Mouse (Mus musculus): ENCODE measurements around the gene Col17a1.

Gene Col17a1

DNA sequence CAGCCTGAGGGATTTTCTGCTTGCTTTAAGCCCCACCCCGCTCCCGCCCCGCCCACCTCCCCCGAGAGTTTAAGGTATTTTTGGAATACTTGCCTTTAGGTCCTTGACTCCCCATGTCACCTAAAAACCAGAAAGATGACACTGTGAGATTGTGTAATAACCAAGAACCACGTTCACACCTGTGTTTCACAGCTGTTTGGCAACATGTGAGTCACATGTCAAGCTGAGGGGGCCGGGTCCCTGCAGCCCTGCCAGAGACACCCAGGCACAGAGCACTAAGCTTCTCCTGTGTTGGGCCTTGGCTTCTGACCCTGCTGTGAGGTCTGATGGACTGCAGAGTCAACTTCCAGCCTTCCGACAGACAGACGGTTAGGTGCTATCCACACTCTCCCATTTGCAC lies 24.3 kb downstream of the Col17a1 start:
- no peak for DNase-seq

DNA sequence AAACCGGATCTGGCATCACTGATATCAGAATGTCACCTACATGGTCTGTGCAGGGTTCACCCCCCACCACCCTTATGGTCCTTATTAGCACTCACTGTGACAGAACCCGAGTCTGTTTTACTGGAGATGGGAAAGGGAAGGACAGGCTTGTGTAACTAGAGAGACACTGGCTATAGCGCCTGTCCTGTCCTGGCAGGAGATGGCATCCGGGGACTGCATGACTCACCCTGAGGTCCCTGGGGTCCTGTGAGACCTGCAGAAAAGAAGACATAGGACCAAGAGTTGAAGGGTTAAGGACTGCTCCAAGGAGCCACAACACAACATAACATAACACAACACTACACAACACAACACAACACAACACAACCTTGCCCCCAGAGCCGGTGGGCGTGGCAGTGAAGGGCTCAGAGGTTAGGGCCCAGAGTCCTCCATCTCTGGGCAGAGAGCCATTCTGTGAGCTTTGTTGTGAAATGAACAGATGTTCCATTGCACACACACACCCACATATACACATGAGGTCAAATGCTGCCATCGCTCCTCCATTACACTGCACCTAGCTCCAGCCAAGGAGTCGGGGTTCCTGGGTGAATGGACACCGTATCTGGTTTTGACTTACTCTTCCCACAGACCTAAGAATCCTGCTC lies 32.0 kb downstream of the Col17a1 start:
- no peak for DNase-seq

DNA sequence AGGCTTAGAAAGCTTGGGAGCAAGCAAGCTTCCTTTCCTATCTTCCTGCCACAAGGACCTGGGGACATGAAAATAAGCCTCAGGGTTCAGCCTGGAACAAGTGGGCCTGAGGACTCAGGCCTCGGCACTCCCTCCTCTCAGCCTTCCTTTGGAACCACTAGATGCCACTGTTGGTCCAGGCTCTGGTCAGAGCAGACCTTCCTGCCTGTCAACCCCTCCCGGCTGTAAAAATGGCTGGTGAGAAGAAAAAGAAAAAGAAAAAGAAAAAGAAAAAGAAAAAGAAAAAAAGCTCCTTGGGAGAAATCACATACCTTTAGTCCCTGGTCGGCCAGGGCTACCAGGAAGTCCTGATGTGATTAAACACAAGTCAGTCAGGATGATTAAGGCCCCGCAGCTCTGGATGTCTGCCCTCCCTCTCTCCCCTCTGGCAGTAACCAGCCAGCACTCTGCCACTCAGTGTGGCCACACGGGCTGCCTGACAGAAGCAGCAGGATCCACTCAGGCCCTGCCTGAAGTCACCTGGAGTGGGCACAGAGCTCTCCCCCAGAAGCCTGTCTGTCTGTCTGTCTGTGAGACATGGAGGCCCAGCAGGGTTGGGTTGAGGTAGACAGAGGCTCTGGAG lies 32.9 kb downstream of the Col17a1 start:
- DNase-seq: peak; percentile 60 to 74

GRCm38 (mm10) chr19:47654896-47655295 lies 37.0 kb downstream of the Col17a1 start:
- DNase-seq: peak in 1 of 2 experiments; percentile 51

DNA sequence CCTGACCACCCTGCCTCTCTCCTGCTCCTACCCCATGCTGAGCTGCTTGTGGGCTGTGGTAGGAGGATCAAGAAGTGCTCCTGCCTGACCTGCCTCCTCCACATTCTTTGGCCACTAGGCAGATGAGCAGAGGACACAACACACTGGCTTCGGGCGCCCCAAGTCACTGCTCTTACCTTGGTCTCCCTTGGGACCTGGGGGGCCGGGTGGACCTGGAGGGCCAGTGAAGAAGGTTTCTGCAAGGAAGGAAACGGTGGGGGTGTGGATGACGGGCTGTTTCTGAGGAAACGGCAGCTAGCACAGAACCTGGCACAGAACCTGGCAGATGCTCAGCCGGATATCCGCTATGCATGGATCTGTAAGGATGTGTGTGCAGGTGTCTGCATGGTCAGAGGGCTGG lies 38.7 kb downstream of the Col17a1 start:
- DNase-seq: no peak

DNA sequence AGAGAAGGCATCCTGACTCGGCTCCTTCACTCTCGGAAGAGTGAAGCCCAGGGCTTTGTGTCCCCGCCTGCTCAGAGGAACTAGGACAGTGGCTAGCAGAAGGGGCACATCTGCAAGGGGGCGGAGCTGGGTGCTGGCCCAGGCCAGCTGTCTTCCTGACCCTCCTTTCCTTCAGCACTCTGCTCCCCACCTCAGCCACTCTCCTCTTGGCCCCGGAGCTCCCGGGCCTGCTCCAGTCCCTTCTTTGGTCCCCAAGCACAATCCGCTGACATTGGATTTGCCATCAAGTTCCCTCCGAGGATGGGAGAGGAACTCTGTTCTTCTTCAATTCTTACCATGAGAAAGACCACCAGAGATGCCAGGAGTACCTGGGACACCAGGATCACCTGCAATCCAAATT lies 39.6 kb downstream of the Col17a1 start:
- DNase-seq: no peak

DNA sequence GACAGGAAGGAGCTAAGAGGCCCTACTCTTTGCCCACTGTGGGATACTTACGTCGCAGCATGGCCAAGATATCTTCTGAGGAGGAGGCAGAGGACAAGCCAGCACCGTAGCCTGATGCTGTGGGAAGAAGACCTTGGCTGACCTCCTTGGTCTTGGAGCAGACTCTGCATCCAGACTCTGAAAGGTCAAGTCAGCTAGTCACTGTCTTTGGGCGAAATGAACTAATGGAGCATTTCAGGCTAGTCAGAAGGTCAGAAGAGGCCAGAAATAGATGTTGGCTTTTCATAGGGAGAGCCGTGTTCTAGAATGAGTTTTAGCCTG lies 40.8 kb downstream of the Col17a1 start:
- no peak for DNase-seq

DNA sequence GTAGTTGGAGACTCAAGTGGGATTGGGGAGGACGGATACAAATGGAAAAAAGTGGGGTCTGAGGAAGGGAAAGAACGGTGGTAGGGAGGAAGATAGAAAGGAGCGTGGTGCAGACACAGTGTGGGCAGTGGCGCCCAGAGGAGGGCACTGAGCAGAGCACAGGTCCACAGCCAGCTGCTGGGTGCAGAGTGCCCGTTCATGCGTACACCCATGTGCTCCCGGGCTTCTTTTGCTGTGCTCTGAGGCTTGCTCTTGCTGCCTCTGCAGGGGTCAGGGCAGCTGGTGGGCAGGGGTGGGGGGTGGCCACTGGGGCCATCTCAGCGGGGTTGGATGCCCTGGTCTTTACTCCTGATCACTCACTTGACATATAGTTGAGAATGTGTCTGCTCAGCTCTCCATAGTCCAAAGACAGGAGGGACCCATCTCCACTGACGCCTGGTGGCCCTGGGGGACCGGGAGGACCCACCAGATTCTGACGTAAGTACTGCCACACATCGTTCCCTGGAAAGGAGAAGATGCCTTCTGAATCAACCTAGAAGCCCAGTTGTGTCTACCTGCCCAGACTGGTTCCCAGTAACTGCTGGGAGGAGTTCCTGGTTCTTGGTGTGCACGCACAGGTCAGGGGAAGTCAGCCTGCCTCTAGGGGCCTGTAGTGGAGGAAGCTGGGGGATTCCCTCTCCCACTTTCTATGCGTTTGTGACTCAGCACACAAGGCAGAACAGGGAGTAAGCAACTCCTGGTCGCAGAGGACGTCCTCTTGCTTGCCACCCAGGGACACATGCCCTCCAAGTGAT lies 41.3 kb downstream of the Col17a1 start:
- no peak for DNase-seq

DNA sequence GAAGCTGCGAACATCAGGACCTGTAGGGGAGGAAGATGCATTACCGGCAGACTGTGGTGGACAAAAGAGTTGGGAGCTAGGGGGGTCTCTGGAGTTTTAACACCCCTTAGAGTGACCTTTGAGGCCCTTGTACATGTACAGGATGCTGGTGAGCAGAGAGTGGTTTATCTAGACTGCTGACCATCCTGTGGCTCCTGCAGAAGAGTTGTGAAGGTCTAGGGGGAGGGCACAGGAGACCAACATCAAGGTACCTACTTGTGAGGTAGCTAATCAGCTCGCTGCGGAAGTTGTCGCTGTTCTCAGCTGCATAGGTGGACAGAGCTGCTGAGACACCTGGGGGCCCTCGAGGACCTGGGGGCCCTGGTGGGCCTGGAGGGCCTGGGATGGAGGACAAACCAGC lies 42.8 kb downstream of the Col17a1 start:
- DNase-seq: no peak

DNA sequence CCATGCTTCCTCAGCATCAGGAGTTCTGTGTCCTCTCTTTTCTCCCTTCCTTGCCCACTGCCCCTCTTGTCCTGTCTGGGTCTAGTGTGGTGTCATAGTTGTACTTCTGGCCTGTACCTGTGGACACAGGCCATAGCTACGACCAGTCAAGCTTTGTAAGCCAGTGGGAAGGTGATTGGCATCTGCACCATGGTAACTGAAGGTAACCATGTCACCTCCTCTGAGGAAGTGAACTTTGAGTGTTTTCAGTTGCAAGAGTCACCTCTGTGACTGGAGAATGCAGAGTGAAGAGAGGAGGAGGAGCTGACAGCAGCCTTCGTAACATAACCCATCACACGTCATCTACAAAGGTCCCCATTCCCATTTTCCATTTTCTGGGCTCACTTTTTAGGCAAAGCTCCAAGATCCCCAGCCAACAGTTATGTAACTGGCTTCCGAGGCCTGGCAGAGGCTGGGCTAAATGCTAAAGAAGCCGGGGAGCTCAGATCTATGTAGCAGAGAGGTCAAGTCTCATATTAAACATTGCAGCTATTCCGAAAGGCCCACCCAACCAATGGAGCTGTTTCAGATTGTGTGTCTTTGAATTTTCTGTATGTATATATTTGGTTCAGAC lies 45.3 kb downstream of the Col17a1 start:
- no peak for DNase-seq

DNA sequence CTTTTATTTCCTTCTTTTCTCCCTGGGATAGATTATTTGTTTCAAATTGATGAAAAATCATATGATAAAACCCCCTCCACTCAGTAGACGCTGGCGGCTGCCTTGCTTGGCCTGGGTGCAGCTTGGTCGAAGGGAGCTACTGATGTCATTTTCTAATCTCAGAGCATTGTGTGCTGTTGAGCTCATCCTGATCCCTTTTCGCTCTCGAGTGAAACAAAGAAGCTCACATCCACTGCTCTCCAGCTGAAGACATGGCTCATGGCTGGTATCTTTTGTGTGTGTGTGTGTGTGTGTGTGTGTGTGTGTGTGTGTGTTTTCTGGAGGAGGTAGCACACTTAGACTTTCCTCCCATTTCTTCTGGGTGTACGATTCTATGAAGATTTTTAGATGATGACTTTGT lies 46.3 kb downstream of the Col17a1 start:
- DNase-seq: no peak

- DNase-seq: no peak
These were observed 48.0 kb downstream of the Col17a1 start for GRCm38 (mm10) chr19:47643910-47644309.

DNA sequence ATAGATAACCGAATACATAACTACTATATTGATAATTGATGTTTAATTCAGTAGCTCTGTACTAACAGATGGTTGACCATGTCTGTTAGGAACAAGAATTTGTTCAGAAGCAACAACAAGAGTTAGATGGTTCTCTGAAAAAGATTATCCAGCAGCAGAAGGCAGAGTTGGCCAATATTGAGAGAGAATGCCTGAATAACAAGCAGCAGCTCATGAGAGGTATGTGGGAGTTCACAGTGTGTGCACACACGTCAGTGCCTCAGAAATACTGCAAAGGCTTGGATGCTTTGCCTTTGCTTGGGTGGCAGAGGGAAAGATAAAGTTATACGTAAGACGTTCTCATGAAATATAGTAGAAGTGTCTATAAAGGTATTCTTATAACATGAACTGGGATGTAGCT lies 56.5 kb downstream of the Col17a1 start:
- DNase-seq: no peak

- no peak for DNase-seq
These were observed 60.1 kb downstream of the Col17a1 start for GRCm38 (mm10) chr19:47631799-47632198.

DNA sequence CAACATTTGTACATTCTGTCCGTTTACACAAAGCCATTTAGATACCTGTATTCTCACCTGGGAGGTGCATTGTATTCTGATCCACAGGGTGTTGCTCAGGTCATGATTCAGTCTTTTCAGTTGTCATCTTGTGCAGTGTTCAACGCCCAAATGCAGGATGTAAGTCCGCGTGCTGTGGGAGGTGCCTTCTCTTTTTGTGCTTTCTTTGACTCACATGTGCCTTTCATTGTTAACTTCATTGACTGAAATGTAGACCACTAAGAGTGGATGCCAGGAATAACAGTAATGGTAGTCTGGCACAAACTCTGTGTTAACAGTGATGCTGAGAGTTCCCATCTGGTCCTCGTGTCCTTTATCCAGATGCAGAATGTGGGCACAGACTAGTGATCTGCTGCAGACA lies 61.5 kb downstream of the Col17a1 start:
- no peak for DNase-seq

DNA sequence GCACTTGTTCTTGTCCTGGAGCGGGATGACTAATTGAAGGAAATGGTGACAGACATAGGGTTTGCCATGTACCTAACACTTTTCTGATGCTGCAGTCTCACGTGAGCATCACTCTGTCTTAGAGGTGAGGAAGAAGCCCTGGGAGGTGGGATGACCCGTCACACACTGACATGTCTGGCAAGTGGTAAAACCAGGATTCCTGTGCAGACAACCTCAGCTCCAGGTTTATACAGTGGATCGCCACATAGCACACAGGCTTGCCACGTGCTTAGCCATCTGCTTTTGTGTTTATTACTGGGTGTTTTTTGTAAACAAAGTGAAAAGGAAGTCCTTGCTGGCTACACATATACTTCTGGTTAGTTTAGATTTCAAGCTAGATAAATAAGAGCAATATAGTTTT lies 62.8 kb downstream of the Col17a1 start:
- DNase-seq: no peak

GRCm38 (mm10) chr19:47627450-47627849 lies 64.4 kb downstream of the Col17a1 start:
- DNase-seq: no peak

DNA sequence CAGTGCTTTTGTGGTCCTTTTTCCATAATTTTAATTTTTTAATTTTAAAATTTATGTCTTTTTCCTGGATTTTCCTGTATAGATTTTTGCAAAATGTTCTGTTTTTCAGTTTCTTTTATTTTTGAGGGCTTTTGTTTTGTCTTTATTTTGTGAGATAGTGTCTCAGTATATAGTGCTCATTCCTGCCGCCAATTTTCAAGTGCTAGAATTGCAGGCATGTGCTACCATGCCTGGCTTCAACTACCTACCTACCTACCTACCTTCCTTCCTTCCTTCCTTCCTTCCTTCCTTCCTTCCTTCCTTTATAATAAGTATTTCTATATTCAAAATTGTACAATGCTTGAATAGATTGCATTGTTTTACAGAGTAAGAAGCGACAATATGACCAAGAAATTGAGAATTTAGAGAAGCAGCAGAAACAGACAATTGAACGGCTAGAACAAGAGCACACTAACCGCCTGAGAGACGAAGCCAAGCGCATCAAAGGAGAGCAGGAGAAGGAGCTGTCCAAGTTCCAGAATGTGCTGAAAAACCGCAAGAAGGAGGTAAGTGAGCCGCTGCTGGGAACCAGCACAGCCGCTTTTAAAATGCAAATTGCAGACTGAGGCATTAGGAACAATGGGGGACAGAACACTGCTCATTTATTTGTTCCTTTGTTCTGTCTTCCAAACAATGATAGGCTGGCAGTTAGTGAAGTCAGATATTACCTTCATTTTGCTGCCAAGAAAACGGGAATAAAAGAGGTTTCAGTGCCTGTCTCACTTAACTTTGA lies 66.8 kb downstream of the Col17a1 start:
- no peak for DNase-seq

GRCm38 (mm10) chr19:47621478-47621877 lies 70.4 kb downstream of the Col17a1 start:
- no peak for DNase-seq

DNA sequence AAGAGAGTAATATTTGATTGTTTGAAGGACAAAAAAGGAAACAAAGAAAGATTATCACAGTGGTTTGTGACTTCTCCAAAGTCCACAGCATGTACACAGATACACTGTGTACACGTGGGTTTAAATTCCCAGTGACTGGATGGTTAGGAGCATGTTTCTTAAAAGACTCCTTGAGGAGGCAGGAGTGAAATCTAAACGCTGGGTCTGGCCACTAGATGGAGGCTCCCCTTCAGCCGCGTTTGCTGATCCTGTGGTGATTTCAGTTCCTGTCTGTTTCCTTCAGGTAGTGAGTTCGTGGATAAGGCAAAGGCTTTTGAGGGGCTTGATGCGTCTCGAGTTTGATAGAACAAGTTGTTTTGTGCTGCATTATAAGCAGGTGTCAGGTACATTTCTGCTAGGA lies 78.5 kb downstream of the Col17a1 start:
- no peak for DNase-seq

GRCm38 (mm10) chr19:47608513-47608912 lies 83.4 kb downstream of the Col17a1 start:
- DNase-seq: no peak
